Mouse (Mus musculus) heart, adult 11 months (tissue): ENCODE measurements around the gene 6330409D20Rik.
A peak's percentile ranks its signal among the peaks of the same experiment; 100 is the strongest.

Source experiments
- DNase-seq: peaks from one replicate; pipeline ENCODE4 v3.0.0; 2022

Gene 6330409D20Rik

DNA sequence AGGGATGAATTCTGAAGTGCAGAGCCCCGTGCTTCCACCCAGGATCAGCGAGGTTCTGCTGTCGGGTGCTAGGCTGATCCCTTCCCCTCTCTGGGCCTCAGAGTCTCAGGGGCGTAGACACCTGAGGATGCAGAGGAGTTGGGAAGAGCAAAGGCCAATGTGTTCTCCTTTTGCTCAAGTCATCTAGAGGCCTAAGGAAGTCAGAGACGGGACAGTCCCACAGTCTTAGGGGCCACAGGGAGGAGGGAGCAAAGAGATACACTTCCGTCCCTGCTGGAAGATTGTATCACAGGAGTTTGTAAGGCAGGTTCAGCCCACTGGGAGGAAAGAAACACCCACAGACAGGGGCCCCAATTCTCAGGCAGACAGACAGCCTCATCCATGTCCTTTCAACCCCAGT is 18.8 kb downstream of the 6330409D20Rik start:
- no peak for DNase-seq

DNA sequence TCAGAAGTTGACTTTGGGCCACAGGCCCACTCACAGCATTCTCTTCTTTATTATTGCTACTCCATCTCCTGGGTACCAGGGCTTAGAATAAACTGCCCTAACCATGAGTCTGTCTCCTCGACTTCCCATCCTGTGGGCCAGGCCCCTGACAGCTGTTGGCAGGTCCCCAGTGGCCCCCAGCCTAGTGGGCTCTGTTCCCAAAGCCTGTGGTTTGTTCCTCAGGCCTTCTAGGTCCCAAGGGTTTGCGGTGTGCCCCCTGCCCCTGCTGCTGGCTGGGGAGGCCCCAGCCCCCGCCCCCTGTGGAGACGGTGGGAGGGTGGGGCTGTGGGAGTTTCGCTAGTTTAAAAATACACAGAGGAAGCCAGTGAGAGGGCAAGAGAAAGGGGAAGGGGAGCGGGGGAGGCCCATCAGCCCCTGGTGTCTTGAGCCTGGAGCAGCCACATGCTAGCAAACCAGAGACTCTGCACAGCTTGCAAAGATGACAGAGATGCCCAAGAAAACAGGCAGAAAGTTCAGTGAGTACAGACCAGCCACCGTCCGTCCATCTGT is 20.1 kb downstream of the 6330409D20Rik start, which contains the start of gene Sh2d3c:
Gene Sh2d3c (plus strand): TSS at position 375 of the 549 bp plus-strand sequence.
- DNase-seq, result peak; percentile 96

DNA sequence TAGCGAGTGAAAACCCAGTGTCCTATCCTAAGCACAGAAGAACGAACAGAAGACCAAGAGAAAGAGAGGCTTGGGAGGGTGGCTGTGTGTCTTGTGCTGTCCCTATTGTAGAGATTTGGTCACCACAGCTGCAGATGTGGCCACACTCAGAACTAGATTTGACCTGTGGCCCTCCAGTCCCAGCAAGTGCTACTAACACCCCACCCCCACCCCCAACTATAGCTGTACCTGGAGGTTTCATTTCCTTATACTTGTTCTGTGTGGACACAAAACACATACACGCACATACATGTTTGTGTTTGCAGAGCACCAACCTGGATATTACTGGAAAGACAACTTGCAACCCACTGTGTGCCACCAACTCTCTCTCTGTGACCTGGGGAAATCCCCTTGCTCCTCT is 20.8 kb downstream of the 6330409D20Rik start:
- no peak for DNase-seq

DNA sequence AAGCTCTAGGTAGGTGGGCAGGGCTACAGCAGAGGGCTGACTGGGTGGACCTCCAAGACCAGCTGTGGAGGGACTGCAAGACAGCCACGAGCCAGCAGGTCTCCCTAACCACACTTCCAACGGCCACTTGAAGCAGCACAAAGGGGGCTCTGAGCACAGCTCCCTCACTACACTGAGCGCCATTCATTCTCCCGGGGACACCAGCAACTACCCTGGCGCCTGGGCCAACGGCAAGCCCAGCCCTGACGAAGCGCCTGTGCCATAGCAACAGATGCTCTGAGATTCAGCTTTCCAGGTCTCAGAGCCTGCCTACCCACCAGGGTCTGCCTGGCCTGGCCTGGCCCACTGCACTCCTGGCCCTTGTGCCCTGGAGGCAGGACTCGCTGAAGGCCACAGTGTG is 22.1 kb downstream of the 6330409D20Rik start:
- no peak for DNase-seq

DNA sequence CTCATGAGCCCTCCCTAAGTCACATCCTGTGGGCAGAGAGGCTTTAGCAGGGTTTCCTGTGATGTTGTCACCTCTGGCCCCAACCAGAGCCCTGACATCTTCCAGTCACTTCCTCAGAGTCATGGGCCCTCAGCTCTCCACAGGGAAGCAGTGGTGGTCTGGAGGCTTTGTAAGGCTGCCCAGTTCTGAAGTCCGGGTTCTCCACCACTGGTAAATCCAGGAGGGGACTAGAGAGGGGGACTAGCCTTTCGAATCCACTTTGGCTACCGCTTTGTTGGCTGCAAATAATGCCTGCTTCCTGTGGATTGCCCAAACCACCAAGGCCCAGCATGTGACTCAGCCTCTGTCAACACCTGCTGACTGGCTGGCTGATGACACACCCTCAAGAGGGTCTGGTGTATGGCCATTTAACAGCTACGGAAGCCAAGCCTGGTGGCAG is 25.8 kb downstream of the 6330409D20Rik start:
- peak; percentile 98 for DNase-seq

DNA sequence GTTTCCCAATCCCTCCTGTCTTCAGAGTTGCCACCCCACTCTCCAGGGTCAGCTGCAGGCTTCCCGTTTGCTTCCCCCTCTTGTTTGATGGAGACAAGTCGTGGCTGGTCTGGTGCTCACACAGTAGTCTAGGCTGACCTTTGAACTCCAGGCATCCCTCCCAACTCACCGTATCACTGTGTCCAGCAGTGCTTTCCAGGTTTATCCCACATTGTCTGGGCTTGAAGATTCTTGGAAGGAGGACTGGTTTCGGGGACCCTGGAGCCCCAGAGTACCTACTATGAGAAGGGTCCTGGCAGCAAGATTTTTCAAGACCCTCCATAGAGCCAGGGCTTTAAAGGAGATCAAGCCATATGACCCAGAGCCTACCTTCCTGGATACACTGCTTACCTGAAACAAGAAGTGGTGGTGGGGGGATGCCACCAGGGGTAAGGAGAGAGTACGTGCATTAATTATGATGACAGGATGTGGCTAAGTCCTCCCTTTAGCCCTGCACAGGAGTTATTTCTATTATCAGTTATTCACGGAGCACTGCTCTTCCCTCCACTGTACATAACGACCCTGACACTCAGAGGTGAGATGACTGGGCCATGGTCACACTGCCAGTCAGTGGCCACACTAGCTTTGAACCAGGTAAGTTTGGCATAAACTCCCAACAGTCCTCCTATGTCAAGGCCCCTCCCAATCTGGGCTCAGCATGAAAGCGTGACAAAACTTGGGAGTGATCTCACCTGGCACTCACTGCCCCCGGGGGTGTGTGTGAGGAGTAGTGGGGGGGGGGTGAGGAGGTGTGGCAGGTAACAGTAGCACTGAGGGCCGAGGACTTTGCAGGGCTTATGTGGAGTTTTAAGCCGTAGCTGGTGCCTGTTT is 26.5 kb downstream of the 6330409D20Rik start:
- peak; percentile 95 for DNase-seq

DNA sequence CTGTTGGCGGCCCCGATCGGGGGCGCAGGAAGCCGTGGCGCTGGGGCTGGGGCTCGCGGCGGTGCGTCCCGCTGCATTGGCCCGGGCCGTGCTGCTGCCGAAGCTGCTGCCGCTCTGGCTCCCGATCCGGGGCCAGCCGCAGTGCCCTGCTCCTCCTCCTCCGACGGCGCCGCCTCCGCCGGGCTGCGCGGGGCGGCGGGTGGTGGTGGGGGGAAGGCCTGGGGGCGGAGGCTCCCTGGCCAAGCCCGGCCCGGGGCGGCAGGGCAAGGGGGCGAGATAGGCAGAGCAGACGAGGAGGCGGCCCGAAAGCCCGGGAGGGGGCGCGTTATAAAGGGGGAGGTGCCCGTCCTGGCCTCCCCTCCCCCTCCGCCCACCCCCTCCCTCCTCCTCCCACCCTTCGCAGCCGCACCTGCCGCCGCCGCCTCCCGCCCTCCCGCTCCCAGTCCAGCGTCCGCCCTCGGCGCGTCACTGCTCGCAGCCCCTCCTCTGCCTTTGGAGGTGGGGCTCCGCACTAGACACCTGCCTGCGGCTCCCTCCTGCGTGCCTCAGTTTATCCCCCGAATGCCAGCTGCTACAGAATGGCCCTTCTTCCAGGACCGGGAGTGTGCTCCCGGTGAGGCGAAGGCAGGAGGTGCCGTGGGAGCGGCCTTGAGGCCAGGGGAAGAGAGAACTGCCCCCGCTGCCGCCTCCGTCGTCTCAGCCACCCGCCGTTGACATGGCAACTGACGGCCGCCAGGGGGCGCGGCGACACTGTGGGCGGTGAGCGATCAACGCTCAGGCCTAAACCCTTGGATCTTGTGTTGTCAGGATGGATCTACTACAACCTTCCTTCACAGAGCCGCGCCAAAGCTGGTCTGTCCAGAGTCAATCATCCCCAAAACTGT is 27.6 kb downstream of the 6330409D20Rik start, which contains the start of gene Cdk9:
Gene Cdk9 (minus strand): TSS at position 143 of the 884 bp plus-strand sequence.
- DNase-seq, result peak; percentile 99

DNA sequence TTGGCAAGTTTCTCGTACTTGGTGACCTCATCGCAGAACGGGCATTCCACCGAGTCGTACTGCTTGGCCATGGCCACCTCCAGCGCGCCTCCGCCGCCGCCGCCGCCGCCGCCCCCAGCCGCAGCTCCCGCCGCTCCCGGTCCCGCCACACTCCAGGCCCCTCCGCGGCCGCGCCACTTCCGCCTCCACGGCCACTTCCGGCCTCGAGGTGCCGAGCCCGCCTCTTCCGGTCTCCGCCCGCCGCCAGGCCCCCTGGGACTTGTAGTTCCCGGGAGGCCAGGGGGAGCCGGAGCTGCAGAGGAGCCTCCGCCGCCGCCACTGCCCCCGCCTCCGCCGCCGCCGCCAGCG is 28.3 kb downstream of the 6330409D20Rik start:
- peak; percentile 99 for DNase-seq

DNA sequence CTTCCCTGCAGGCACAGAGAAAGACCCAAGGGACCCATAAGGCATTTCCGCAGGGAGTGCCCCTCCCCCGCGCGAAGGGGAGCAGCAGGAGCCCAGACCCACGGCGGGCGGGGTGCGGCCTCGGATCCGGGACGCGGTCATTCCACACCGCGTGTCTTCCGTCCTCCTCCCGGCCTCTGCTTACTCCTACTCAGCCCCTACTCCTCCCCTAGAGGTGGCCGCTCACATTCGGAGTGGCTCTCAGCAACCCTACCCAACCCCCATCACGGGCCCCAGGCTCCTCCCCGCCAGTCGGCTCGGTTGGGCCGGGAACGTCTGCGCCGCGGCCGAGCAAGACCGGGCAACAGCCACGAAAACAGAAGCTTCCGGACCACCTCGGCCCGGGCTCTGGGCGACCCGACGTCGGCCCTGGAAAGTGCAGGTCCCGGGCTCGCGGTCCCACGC is 28.7 kb downstream of the 6330409D20Rik start:
- peak; percentile 99 for DNase-seq

DNA sequence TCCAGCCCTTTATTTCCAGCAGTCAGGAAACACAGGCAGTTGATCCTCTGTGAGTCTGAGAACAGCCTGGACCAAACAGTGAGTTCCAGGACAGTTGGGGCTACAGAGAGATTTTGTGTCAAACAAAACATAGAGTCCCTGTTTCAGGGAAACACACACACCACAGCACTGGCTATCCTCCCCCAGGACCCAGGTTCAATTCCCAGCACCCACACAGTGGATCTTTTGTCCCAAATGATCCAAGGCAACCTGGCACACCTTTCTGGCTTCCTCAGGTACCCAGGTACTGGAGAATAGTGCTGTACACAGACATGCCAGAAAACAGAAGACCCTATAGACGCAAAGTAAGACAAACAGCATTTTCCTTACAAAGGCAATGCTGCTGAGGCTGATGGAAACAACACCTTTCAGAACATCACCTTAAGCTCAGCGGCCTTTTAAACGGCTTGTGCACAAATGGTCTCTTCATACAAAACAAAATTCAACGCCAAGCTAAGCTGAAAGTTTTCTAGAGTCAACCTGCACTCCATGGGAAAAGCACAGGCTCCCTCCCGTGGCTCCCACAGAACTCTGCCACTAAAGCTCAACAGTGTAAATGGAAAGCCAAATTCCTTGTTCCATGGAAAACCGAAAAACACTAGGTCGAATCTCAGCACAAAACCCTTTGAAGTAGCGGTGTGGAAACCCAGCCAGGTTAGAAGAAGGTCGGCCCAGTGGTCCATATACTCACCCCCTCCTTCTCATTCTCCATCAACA is 29.3 kb downstream of the 6330409D20Rik start:
- peak; percentile 90 for DNase-seq

DNA sequence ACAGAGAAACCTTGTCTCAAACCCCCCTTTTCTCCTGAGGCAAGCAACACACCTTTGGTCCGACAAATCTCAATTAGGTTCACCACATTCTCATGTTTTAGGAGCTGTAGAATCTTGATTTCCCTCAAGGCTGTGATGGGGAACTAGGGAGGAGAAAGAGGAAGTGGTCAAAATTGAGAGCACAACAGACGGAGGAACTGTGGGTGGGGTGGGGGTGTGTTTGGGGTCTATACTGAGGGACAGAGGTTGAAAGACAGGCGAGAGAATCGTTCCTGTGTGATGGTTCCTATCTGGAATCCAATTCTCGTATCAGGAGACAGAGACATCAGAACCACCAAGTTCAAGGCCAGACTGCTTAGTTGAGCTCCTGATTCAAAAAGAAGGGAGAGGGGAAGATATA is 30.4 kb downstream of the 6330409D20Rik start:
- peak; percentile 96 for DNase-seq

DNA sequence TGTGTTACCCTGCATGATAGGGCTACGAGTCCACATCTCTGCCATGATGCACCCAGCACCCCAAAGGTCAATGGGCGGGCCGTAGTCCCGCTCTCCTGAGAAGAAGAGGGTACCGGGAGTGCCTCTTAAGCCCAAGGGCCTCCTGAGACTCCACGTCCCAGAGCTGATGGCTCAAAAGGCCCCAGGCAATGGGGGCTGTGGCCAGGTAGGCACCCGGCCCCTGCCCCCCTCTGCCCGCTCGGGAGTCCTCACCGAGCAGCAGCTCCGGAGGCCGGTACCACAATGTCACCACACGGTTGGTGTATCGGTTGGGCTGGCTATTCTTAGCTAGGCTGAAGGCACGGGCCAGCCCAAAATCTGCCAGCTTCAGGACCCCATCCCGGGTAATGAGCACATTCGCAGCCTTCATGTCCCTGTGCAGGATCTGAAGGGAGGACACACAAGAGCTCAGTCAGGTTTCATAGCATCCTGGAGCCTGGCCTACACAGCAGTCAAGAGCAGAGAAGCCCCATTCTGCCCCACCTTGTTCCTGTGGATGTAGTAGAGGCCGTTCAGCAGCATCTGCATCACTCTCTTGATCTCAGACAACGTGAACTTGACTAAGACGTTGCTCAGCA is 31.2 kb downstream of the 6330409D20Rik start:
- peak; percentile 94 for DNase-seq

DNA sequence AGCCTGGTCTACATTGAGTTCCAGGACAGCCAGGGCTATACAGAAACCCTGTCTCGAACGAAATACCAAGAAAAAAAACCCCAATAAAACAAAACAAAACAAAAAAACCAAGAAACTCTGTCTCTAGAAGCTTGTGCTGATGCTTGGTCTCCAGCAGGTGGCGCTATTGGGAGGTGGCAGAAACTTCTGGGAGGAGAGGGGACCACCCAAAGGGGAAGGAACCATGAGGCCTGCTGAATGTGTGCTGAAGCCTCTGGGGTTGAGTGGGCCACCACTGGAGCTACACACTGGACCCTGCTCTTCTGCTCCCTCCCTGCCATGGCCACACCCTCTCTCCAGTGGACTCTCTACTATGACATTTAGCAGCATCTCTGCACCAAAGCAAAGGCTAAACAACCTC is 32.2 kb downstream of the 6330409D20Rik start:
- DNase-seq, result peak; percentile 91

DNA sequence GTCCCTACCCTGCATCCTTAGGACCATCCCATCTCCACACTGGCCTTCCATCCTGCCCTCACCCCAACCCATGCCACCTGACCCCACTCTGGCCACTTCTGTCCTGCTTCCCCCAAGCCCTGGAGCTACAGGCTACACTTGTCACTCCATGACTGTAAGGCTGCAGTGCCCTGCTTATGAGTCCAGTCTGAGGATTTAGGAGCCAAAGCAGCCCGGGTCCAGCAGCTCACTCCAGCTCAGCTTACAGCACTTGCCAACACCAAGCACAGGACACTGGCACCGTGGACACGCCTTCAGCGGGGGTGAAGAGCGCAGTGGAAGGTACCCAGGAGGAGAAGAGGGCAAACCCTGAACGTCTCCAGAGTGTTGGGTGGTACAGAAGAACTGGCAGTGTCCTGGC is 33.8 kb downstream of the 6330409D20Rik start:
- peak; percentile 92 for DNase-seq

DNA sequence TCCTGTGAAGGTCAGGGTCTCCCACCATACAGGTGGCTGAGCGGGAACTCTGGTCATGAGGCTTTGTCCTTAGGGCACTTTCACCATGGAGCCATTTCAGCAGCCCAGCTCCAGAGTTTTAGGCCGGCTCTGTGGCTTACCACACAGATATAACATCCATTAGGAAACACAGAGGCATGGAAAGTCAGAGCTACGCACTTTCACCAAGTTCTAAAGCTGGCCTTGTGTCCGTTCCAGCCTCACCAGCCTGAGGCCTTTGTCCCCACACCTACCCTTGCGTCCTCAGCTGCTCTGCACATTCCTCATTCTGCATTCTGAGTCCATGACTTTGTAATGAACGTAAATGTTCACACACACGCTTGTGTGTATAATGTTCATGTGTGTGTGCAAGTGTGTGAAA is 35.8 kb downstream of the 6330409D20Rik start:
- no peak for DNase-seq

DNA sequence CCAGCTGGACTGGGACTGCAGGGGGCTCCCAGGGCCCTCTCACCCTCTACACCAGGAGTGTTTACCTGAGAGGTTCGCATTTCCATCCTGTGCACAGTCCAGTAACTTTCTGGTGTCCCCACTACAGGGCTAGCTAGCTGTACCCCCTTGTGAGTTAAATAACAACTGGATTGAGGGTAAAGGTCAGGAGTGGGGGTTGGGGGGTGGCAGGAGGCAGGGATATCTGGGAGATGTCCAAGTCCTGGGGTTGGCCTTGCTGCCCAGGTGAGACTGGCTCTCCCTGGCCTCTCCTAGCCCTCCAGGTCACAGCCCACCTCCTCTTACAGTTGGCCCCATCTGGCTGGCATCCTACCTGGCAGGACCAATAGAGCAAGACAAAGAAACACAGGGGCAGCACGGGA is 36.8 kb downstream of the 6330409D20Rik start, which contains the start of gene Fpgs:
Gene Fpgs (minus strand): TSS at position 125 of the 401 bp plus-strand sequence.
- DNase-seq, result peak; percentile 89

DNA sequence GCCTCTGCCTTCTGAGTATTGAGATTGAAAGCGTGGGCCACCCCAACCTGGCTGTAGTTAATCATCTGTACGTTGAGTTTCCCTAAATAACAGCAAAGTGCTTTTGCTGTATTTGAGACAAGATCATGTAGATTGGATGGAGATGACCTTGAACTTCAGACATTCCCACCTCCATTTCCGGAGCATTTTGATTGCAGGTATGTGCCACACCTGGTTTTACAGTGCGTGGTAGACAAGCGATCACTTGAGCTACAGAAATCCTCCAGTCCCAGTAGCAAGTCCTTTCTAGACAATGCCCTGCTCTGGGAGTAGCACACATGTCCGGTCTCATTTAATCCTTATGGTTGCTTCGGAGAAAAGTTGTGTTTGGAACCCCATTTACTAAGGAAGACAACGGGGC is 37.8 kb downstream of the 6330409D20Rik start:
- no peak for DNase-seq

DNA sequence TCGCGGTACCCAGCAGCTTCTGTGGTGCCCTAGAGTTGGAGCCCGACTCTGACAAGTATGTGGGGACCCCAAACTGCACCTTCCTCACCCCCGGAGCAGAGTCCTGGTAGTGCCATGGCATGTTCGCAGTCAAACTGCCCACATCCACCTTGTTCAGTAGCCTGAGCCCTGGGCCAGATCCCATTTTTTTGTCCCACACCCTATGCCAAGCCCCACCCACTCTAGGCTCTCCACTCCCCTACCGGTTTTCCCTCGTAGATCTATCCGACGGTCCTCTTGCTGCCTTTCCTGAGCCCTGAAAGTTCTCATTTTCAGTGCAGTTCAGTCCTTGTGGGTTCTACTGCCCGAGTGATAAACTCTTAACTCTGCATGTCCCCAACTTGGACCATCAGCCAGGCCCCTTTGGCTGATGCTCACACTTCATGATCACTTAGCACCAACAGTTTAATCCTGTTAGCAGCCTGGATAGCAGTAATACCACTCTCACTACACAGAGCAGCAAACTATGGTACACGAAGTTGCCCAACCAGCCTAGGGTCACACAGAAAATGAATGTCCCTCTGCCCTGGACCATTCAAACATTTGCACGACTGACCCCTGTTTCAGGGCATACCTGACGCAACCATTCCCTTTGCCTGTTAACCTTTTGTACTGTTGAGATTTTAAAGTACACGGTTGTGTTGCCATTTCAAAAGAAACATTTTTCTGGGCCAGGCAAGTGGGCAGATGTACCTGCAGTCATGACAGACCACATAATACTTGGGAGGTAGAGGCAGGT is 39.7 kb downstream of the 6330409D20Rik start:
- DNase-seq, result no peak

DNA sequence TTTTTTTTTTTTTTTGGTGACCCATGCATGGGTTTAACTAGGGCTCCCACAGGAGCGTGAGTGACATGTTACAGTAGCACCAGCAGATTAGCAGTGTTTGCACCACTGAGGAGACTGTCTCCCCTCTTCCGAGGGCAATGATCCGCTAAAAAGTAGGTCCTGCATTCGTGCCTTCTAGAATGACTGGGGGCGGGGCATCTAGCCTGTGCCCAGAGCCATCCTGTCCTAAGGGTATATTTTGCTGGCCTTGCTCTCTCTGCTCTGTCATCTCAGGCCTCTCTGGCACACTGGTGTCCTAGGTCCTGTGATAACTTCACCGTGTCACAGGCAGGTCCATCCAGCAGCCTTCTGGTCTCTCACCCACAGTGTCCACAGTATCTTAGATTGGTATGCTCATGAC is 41.1 kb downstream of the 6330409D20Rik start:
- DNase-seq, result peak; percentile 87

DNA sequence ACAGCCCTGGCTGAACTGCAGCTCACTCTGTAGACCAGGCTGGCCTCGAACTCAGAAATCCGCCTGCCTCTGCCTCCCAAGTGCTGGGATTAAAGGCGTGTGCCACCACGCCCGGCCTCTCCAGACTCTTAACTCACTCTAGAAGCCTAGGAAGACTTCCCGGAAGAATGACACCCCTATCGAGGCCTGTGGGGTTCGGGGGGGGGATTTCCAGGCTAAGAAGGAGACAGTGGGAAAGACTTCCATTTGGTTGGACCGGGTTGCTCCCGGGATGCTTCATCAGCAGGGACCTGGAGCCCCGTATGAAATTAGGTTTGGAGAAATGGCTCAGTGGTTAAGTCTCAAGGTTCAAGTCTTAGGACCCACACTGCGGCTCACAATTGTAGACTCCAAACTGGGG is 46.1 kb downstream of the 6330409D20Rik start:
- peak; percentile 93 for DNase-seq

DNA sequence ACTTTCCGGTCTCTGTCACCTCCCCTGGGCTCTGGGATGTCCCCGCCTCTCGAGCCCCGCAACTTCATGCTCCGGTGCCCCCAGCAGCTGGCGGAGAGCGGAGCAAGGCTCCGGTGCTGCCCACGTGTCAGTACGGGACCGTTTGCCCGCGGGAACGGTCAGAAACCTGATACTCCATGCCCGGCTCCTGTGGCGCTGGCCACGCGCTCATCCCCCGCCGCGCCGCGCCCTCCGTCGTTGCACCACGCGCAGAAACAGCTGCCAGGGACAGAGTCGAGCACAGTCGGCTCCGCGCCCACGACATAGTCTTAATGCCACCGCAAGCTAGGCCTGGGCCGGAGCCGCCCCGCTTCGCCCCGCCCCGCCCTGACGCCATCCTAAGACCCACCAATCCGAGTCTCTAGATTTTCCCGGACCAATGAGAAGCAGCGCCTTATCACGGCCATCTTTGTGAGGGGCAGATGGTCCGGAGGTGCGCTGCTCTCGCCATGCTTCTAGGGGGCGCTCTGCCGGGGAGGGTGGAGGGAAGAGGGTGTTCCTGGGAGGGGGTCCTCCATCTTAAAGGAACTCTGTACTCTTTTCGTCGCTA is 46.9 kb downstream of the 6330409D20Rik start:
- peak; percentile 100 for DNase-seq
